Mouse (Mus musculus) heart, adult 8-10 months (tissue): ENCODE results near the gene Mov10. TPM values are rescaled to one million over a fixed set of nuclear protein-coding genes. Genes with fewer than 3 reads are reported as not detected.
A peak's percentile ranks its signal among the peaks of the same experiment; 100 is the strongest.
"Not testable (repeated sequence)": the region's sequence is repeated elsewhere in the genome, so short reads cannot be mapped to it uniquely, and the experiment has no call there.

Experiments
- DNase-seq: peaks from one replicate; pipeline ENCODE4 v3.0.0; 2022; ENCODE audit warnings: low spot score
- total RNA-seq, 4 experiments: library from RNA; stranded (reverse); gene quantifications; 2 replicates each; pipeline ENCODE4 v1.2.4; 2022

The Mov10 gene
- total RNA-seq, result 10 to 100 TPM in 1 of 4 experiments, 1 to 10 TPM in 3; 3.6 to 10.0 (median 6.6) TPM

DNA sequence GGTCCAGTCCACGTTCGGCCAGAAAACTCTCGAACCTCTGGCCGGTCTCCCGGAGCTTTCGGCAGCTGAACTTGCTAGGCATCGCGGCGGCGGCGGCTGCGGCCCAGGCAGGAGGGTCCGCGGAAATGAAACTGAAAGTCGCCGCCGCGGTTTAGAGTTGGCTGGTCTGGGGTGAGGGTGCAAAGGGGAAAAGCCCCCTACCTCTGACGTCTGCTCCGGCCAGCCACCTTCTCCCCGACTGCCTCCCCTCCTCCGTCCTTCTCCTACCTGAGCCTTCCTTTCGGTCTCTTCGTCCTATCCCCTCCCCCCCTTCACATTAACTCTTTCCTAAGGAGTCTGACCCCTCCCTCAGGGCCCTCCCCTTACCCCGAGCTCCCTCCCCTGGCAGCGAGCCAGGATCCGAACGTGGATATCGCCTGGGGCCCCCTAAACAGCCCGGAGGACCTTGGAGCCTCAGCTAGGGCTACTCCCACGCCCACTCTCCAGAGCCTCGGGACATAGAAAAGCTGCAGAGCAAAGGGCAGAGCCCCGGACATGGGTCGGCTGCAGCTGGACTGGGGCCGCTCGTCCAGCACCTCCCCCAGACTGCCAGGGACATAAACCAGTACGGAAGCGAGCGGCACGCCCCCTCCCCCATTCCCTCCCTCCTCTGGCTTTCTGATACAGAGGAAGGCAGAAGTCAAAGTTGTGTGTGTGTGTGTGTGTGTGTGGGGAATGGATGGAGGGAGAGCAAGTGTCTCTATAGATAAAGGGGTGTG, at the start of gene Mov10:
Gene Mov10, minus strand, starts transcription at position 573 of the 758 bp plus-strand sequence.
- DNase-seq, result peak; percentile 57

DNA sequence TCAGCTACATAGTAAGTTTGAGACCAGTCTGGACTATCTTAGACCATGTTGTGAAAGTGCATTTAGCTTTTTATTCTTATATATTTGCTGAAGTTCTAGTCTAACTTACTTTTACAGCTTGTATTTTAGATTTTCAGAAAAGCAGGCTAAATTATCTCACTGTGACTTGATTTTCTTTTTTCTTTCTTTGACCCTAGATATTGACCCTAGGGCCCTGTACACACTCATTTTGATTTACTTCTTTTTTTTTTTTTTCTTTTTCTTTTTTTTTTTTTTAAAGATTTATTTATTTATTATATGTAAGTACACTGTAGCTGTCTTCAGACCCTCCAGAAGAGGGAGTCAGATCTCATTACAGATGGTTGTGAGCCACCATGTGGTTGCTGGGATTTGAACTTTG, 48.3 kb upstream of the Mov10 start:
- not testable (repeated sequence) for DNase-seq

DNA sequence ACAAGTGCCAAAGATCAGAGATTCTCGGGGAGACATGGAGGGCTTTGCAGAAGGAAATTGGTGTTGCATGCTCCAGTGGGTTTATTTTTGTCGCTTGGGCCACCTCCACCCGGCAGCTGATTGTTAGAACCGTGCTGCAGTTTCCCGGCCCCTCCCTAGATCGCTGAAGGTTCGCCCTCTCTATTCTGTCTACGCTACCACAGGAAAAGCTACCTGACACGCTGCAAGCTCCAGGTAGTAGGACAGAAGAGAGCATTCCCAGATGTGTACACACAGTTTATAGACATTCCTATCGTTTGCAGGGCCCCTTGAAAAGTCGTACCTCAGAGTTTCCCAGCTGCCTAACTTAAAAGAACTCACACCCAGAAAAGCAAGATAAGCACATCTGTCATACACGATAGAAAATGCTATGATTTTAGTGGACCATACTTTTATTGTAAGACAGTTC, 47.0 kb upstream of the Mov10 start:
- DNase-seq, result no peak

DNA sequence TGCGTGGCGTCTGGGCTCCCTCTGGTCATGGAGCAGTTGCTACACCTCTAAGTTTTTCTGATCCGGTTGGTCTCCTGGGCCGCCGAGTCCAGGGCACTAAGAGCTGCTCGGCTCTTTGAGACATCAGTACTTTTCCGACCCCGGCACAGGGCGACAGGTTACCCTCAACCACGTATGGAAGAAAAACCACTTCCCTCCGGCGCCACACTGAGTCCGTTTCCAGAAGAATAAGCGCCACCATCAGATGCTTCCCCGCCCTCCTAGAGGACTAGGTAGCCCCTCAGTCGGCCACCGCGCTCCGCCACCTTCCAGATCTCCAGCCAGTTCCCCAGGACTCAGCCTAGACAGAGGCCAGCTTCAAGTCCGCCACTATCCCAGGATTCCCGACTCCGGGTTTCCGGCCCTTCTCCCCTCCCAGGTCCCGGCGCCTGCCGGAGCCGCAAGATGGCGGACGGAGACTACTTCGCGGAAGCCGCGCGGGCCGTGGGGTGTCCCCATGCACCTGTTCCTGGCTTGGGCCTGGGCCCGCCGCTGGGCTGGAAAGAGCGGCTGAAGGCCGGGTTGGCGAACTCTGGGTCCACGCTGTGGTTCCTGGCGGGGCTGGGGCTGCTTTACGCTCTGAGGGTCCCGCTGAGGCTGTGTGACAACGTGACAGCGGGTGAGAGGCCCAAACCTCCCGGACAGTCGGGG, 46.4 kb upstream of the Mov10 start:
- peak; percentile 94 for DNase-seq

DNA sequence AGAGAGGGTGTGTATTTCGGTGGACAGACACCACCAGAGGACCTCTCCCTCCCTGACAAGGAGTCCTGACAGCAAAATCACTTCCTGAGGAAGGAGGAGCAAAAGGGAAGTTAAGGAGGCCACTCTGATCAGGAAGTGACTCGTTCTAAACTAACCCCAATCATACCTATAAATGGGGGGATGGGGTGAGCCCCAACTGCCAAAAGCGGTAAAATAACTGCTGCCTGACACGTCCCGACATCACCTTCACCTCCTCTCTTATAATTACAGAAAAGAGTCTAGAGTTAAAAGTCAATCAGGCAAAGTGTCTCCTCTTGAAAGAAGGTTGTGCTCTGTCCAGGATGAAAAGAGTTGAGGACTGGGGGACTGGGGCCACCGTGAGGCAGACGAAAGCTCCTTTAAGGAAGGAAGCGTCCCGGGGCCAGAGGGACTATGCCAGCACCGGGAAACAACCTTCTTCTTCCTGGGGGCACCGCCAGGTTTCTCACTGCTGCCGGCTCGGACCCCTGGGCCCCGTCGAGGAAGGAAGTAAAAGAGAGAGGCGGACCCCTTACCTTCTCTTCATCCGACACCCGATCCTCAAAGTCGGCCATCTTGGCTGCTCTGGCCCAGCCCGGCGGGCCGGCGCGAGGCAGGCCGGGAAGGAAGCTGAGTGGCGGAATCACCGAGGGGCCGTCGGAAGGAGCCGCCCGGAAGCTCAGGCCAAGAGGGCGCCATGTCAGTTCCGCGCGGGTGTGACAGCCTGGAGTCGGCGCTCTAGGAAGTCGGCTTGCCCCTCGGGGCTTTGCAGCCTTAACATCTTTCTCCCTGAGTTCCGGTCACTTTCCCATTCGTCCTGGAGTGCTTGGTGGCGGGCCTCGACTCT, 45.7 kb upstream of the Mov10 start, which contains the start of the genes St7l and Capza1:
Gene St7l, plus strand, starts transcription at position 220 of the 865 bp plus-strand sequence.
Gene Capza1, minus strand, starts transcription at position 720 of the 865 bp plus-strand sequence.
- DNase-seq, result peak; percentile 90

DNA sequence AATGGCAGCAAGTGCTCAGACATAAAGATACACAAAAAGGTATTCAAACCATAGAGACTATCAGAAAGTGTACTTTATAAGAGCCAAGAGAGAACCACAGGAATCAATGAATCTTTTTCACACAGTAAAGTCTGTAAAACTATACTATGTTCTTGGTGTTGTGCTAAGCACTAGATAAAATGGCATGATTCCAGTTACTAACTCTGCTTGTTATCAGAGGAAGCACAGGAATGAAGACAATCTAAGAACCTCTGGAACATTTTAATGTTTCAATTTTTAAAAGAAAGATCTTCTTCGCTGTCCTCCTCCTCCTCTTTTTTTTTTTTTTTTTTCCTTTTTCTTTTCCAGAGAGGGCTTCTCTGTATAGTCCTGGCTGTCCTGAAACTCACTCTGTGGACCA, 40.2 kb upstream of the Mov10 start:
- DNase-seq, result no peak

DNA sequence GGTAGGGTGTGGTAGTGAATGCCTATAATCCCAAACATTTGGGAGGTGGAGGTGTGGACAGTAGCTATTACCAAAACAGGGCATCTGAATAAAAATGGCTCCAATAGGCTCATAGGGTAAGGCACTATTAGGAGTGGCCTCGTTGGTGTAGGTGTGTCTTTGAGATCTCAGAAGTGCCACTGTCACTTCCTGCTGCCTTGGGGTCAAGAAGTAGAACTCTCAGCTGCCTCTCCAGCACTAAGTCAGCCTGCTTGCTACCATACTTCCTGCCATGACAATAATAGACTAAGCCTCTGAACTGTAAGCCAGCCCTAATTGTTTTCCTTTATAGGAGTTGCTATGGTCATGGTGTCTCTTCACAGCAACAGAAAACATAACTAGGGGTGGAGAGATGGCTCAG, 37.7 kb upstream of the Mov10 start:
- no peak for DNase-seq

DNA sequence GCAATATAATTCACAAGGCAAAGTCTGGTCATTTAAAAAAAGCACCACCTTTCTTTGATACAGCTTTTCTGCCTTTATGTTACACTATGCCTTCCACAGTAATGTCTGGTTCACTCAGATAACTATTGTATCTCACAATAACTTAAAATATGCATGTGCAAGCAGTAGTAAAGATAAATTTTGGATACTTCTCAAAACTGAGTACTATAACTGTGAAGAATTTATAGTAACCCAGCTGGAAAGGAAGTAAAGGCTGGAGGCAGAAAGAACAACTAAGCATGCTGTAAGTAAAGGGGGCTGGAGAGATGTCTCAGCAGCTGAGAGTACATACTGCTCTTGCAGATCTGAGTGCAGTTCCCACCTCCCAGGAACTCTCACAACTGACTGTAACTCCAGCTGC, 36.5 kb upstream of the Mov10 start:
- no peak for DNase-seq

DNA sequence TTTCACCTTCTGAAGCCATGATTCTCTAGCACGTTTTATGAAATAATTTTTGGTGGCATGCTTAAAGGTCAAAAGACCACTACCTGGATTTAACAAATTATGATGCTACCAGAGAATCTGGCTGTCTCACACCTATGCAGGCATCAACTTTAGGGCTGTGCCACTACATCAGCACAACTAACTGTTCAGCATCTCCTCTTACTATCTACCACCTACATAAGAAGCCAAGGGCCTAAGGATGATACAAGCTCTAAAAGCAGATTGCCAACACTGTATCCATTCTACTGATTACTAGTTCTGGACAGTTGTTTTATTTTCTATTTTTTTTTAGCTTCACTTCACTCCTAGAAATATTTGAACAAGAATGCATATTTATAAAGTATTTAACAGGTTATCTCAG, 36.1 kb upstream of the Mov10 start:
- DNase-seq, result no peak

DNA sequence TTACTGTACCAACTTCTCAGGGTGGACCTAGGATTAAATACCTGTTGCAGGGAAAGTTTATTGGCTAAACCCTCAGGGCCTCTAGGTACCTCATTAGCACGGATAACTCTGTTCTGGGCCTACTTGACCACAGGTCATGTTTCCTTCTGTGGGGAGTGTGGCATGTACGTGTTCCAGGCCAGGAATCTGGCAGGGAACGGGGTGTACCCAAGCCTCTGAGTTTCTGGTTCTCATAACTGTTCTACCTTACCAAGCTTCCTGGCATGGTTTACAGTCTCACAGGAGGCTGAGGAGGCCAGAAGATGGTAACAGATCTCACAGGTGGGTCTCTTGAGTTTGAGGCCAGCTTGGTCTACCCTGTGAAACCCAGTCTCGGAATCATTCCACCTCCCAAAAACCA, 28.2 kb upstream of the Mov10 start:
- no peak for DNase-seq

DNA sequence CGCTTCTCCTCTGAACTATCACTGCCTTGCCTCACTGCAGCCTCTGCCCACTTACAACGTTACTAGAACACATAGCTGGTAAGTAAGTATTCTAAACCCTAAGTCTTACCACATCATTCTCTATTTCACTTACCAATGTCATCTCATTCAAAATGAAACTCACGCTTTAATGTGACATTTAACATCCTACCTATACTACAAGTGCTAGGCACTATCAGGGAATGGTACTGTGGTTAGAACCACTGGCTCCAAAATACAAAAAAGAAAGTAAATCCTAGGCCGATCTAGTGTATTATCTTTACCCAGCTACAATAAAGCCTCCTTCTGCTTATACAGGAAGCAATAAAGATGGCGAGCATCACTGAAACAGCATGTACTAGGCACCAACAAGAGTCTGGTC, 22.7 kb upstream of the Mov10 start:
- no peak for DNase-seq

DNA sequence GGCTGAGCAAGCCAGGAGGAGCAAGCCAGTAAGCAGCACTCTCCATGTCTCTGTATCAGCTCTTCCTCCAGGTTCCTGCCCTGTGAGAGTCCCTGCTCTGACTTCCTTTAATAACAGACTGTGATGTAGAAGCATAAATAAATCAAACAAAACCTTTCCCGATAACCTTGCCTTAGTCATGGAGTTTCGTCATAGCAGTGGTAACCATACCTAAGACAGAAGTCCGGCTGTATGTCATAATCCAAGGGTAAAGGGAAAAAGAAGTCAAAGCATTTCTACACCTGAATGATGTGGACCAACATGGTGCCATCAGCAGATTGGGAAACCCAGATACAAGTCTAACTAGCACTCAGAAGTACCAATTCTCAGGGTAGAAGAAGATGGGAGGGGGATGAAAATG, 17.4 kb upstream of the Mov10 start:
- DNase-seq, result no peak

DNA sequence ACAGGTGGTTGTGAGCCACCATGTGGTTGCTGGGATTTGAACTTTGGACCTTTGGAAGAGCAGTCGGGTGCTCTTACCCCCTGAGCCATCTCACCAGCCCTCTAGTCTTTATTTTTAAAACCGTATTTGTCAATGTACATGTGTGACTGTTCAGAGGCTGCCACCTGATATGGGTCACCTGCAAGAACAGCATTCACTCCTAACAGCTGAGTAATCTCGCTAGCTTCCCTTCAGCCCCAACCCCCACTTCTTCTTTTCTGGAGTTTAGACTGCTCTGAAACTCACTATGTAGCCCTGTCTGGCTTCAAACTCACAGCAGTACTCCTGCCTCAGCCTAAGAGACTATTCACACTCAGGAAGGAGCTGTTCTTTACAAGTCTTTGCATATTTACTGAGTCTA, 4.0 kb upstream of the Mov10 start:
- no peak for DNase-seq

DNA sequence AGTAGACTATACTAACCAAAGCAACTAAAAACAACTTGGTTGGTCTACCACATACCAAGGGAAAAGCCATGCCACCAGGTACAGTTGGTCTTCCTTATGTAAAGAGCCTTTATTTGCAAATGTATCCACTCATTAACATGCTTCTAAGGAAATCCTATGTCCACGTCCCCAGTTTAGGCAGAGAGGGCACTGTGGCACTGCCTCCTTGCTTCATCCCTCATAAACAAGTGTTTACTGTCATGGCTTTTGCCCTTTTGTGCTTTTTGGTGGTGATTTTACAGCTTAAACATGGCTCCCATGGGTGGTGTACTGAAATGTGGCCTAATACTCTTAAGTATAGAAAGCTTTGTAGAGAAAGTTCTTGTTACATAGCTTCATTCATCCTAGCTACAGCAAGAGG, 2.1 kb upstream of the Mov10 start:
- DNase-seq, result no peak

DNA sequence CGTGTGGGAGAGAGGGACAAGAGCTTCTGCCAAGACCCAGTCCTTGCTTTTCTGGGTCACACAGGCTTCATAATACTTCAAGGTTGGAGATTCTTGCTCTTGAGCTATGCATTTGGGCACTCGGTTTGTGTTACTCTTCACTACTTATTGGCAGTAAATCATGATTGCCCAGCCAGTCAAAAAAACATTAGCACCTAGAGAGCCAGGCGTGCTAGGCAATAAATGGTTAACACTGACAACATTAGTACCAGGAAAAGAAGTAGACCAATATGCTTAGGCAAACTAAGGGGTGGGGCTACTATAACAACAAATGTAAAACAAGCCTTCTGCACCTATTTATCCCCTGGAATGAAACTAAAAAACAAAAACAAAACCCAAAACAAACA, 379 bp upstream of the Mov10 start:
- DNase-seq, result no peak

DNA sequence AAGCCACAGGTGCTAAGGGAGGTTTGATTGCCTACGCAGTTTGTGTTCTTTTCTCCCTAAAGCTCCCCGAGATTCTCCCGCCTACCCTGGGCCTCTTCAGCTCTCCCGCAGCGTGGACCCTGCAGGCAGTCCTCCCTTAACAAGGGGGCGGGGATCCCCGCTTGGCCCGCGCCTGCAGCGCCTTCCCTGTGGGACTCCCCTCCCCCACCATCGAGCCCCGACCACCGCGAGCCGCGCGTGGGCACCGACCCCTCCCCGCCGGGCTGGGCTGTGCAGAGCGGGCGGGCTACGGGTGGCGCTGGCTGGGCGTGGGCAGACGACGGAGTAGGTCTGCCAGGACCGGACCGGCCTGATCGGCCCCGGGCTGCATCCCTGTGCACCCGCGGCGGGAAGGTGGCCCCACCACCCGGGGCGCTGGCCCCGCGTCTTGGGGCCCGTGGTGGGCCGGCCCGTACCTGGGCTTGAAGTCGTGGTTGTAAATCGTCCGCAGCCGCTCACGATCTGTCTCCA, 827 bp downstream of the Mov10 start:
- DNase-seq, result peak; percentile 30

DNA sequence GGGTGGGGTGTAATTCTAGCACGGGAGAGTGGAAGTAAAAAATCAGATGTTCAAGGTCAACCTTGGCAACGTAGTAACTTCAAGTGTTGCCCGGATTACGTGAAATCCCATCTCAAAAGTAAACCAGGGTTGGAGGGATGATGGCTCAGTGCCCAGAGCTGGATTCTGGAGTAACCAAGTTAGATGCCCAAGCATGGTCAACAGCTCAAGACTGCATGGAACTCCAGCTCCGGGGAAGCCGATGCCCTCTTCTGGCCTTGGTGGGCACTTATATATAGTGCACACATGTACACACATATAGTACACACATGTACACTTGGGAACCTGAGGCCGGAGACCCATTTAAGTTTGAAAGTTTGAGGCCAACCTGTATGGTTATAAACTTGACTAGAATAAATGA, 2.2 kb downstream of the Mov10 start:
- no peak for DNase-seq

DNA sequence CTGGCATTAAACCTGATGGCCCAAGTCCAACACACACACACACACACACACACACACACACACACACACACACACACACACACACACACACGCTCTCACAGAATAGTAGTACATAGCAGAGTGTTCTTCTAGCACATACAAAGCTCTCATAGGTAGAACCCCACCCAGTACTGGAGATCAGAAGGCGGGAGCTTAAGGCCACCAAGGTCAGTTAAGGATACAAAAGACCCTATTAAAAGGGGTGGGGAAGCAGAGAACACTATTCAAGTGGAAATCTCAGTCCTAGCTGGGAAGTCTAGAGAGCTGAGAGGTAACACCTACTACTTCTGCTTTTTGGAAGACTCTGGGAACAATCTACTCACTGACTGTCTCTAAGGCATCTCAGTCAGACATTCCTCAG, 3.0 kb downstream of the Mov10 start:
- DNase-seq, result no peak

DNA sequence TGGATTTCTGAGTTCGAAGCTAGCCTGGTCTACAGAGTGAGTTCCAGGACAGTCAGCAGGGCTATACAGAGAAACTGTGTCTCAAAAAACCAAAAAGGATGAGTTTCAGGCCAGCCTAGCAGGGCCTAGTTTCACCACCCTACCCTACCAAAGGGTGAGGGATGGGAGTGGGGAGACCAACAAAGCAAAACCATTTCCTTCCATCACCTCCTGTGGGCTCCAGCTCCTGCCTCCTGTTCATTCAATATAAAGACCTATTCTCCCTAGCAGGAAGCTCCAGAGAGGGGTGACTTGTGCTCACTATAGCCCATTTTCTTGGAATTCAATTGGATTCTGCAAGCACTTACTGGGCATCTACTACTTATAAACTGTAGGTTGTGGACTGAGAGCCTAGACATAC, 3.6 kb downstream of the Mov10 start:
- no peak for DNase-seq

DNA sequence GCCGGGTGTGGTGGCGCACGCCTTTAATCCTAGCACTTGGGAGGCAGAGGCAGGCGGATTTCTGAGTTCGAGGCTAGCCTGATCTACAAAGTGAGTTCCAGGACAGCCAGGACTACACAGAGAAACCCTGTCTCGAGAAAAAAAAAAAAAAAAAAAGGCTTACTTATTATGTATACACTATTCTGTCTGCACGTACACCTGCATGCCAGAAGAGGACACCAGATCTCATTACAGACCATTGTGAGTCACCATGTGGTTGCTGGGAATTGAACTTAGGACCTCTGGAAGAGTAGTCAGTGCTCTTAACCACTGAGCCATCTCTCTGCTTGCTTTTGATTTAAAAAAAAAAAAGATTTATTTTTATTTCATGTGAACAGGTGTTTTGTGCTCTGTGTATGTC, 5.1 kb downstream of the Mov10 start:
- not testable (repeated sequence) for DNase-seq

DNA sequence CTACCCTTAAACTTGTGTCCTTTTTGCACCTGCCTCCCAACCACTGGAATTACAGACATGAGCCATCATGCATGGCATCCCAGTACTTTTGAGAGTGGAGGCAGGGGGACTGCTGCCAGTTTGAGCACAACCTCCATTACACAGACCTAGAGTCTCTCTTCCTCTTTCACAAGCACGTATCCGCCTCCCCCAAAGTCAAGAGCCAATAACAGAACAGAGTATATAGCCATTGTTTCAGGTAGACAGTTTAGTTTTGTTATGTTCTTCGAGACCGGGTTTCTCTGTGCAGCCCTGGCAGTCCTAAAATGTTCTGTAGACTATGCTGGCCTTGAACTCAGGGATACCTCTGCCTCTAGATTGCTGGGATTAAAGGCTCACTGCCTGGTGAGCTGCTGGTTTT, 6.1 kb downstream of the Mov10 start:
- DNase-seq, result no peak

DNA sequence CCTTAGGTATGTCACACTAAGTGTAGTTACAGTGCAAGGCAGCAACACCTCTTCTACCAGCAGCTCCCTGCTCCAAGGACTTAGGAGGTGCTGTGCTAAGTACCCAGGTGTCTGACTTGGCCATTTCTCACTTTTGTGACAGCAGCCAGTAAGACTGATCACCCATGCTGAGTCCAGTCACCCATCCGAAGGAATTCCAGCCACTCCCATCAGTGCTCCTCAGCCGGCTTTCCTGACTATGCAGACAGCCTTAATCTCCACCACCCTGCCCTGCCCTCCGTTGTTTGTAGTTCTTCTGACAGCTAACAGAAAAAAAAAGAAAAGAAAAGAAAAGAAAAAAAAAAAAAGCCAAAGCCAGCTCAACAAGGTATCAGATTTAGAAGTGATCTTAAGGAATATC, 6.6 kb downstream of the Mov10 start:
- DNase-seq, result no peak
